Mouse (Mus musculus) left cerebral cortex, adult 2 months (tissue): ENCODE data around the gene Atf6b. TPM values are rescaled to one million over a fixed set of nuclear protein-coding genes. Genes with fewer than 3 reads are reported as not detected.

Experiments
- DNase-seq, 2 experiments: peaks; one replicate each; pipeline ENCODE4 v3.0.0; 2021 to 2022; ENCODE audit warnings: low spot score in 2 of 2, mixed read lengths in 1 of 2; ENCODE audit errors: extremely low spot score in 1 of 2
- H3K27ac ChIP-seq: fragments of 200-600 bp; 2 replicates; pipeline ENCODE4 v1.8.1; 2022
- H3K4me3 ChIP-seq: fragments of 200-600 bp; 2 replicates; pipeline ENCODE4 v1.8.1; 2022
- CTCF ChIP-seq: fragments of 200-600 bp; IDR thresholded peaks from 2 replicates; pipeline ENCODE4 v1.8.1; 2022; ENCODE audit warnings: antibody characterized with exemption, mild to moderate bottlenecking, moderate library complexity
- intact Hi-C: fragments of 180-260 bp; cut with DNase I; formaldehyde crosslinking; loops from one replicate; pipeline ENCODE4 v1.15.1; 2025
- total RNA-seq, 2 experiments: library from RNA; stranded (reverse); gene quantifications; 2 replicates each; pipeline ENCODE4 v1.2.3; 2021

Gene Atf6b
- total RNA-seq, 2 experiments from 2014 or later = 64.3 to 66.4 TPM

DNA sequence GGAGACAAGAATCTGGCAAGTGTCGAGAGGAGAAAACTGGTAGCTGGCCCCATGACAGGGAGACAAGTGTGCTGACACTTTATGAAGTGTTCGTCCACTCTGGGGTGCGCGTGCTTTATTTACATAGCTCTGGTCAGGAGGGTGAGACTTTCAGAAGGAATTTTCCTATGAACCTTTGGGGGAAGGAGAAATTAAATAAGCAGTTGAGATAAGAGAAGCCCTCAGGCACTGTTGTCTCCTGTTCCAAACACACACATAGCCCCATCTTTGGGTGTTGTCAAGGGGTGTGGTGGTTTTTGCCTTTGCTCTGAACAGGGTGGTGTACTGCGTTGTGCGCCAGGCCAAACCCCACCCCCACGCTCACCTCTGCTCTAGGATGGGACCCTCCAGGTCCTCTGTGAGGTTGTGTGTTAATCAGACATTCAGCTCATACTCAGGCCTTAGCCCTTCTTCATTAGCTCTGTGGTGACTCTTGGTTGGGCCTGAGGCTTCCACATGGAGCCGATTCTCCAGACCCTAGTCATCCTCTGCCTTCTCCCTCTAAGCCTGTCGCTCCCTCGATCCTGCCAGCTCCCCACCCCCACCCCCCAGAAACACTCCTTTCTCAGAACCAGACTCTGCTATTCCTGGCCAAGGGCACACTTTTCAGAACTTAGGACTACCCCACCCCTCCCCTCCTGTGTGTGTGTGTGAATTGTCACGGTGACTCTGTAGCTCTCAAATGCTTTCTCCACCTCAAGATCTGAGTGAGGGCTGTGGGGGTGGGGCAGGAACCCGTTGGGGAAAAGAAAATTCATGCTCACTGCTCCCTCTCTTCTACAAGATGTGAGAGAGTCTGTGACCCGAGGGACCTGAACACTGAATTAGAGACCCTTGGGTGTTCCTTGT, 28.5 kb downstream of the Atf6b start:
- Histone ChIP-seq H3K4me3 (no peak overlapping the region), H3K27ac (no peak overlapping the region)
- intact Hi-C loops = no loop called here
- no peak for DNase-seq
- no peak for TF ChIP-seq CTCF

DNA sequence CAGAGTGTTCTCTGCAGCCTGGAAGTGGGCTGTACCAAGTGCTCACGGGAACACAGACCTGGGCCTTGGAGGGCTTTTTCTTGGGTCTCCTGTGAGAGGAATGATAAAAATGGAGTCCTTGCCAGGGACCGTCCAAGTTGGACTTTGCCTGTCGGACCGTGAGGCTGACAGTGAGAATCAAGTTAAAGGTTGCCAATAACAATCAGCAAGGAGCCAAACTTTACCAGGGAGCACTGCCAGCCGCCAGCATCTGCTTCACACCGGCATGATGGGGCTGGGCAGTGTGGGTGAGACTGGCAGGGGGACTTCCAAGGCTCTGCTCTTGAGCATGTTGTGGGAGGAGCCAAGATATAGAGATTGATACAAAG, 29.1 kb downstream of the Atf6b start:
- Histone ChIP-seq H3K4me3 (no peak overlapping the region), H3K27ac (no peak overlapping the region)
- no peak for TF ChIP-seq CTCF
- no peak for DNase-seq
- intact Hi-C loops = no loop called here

DNA sequence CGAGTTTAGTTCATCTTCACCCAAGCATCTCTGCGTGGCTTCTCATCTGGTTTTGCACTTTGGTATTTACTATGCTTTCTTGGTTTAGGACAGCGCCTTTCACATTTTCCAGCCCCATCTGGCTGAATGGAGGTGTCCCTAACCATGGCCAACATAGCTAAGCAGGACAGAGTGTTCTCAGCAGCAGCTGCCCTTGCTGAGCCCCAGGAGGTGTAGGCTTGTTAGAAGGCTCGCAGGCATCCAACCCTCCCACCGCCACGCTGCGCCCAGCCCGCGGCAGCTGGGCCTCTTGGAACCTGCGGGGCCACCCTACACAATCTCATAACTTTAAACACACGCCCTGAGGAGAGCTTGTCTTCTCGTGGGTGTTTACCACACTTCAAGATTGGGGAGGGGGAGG, 29.7 kb downstream of the Atf6b start:
- Histone ChIP-seq H3K27ac (no peak overlapping the region), H3K4me3 (no peak overlapping the region)
- TF ChIP-seq CTCF = no peak
- intact Hi-C loops = no loop called here
- no peak for DNase-seq

DNA sequence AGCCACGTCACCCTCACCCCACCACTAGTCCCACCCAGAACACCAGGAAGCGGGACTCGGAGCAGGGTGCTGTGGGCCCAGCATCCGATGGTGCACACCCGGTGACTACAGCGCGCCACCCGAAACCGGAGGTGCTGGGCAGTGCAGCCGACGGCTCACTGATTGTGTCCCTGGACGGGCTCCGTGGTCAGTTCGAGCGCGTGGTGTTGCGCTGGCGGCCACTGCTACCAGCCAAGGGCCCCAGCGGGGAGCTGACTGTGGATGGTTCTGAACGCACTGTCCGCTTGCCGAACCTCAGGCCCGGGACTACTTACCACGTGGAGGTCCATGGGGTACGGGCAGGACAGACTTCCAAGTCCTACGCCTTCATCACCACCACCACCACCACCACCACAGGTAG, 33.2 kb downstream of the Atf6b start:
- H3K4me3 ChIP-seq = no peak overlapping the region
- no peak overlapping the region for H3K27ac ChIP-seq
- intact Hi-C loops = no loop called here
- no peak for TF ChIP-seq CTCF
- no peak for DNase-seq

DNA sequence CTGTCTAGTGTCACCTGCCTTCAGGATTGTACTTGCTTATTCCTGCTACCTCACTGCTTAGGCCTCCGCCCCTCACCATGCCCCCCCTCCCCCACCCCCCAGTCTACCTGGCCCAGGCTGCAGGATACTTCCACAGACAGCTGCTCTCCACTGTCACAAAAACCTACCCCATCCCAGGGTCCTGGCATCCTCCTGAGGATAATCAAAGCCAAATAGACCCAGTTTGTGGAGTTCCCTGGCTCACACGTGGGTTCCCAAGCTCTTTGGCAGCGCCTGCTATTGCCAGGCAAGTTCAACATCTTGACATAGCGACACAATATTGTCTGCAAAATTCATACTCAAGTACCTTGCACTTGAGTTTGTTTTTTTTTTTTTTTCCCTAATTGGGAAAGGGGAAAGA, 33.7 kb downstream of the Atf6b start:
- no peak overlapping the region for H3K4me3 ChIP-seq
- TF ChIP-seq CTCF = no peak
- intact Hi-C loops = no loop called here
- DNase-seq = no peak
- H3K27ac ChIP-seq = no peak overlapping the region

DNA sequence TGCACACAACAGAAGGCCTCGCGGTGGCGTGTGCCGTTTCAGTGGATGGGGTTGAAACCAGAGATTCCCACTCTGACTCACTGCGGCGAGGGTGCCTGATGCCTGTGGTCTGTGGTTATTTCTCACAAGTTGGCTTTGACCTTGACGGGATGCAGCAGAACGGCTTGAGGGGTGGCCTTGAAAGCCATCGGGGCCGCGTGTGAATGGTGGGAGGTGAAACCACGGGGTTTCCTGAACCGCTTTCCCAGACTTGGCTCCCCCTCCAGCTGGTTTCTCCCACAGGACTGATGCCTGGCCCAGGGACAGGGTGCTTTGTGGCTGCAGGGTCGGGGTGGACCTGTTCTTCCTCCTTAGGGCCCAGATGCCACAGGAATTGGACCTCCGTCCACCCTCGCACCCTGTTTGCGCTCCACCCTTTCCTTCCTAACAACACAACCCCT, 34.2 kb downstream of the Atf6b start:
- Histone ChIP-seq H3K27ac (no peak overlapping the region), H3K4me3 (no peak overlapping the region)
- no peak for DNase-seq
- TF ChIP-seq CTCF = no peak
- intact Hi-C loops = no loop called here

DNA sequence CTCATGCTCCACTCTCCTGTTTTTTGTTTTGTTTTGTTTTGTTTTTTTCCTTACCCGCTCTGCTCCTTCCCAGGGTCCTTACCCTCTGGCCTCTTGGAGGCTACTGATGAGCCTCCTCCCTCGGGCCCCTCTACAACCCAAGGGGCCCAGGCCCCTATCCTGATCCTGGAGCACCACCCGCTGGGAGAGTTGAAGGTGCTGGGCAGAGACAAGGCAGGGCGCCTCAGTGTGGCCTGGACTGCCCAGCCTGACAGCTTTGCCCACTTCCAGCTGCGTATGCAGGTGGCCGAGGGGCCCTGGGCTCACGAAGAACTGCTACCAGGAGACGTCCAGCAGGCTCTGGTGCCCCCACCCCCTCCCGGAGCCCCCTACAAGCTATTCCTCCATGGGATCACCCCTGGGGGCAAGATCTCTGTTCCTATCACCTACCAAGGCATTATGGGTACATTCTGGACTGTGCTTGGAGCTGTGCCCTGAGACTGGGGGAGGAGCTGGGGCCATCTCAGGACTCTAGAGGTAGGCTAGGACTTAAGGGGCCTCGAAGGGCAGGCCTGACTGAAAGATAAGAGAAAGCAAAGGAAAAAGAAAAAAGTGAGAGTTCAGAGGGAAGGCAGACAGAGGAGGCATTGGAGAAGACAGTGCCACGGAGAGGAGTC, 35.1 kb downstream of the Atf6b start:
- no peak for DNase-seq
- intact Hi-C loops = no loop called here
- no peak; the same call in 1 of the 2 replicates for TF ChIP-seq CTCF
- Histone ChIP-seq H3K4me3 (no peak overlapping the region), H3K27ac (no peak overlapping the region)

DNA sequence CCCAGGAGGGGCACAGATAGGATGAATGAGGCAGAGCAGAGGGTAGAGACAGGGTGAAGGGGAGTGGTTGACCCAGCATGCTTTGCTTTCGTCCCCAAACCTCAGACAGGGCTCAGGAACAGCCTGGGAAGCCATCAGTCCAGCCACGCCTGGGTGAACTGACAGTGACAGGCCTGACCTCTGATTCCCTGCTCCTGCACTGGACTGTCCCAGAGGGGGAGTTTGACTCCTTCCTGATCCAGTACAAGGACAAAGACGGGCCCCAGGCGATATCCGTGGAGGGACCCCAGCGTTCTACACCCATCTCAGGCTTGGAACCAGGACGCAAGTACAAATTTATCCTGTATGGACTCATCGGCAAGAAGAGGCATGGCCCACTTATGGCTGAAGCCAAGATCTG, 36.2 kb downstream of the Atf6b start:
- no peak overlapping the region for H3K27ac ChIP-seq
- no peak overlapping the region for H3K4me3 ChIP-seq
- no peak for TF ChIP-seq CTCF
- intact Hi-C loops = no loop called here
- DNase-seq = no peak

DNA sequence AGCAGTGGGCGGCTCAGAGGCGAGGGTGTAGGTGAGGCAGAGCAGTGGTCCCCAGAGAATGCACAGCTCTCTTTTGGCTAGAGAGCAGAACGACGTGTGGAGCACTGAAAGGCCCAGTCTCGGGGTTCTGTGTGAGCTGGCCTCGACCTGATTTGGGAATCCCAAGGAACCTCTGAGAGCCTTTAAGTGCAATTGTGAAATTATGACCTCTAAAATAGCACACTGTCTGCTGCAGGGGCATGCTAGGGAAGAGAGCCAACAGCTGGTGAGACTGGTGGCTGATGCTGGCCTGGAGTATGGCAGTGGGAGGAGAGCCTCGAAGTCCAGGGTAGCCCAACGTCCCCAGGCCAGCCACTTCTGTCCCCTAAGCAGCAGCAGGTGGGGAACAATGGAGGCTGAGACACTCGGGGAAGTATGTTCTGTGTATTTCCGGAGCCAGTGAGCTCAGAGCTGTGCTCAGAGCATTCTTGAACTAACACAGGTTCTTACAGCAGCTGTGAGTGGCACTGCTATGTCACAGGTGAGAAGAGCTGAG, 36.8 kb downstream of the Atf6b start:
- intact Hi-C loops = no loop called here
- no peak for TF ChIP-seq CTCF
- Histone ChIP-seq H3K27ac (no peak overlapping the region), H3K4me3 (no peak overlapping the region)
- no peak for DNase-seq

DNA sequence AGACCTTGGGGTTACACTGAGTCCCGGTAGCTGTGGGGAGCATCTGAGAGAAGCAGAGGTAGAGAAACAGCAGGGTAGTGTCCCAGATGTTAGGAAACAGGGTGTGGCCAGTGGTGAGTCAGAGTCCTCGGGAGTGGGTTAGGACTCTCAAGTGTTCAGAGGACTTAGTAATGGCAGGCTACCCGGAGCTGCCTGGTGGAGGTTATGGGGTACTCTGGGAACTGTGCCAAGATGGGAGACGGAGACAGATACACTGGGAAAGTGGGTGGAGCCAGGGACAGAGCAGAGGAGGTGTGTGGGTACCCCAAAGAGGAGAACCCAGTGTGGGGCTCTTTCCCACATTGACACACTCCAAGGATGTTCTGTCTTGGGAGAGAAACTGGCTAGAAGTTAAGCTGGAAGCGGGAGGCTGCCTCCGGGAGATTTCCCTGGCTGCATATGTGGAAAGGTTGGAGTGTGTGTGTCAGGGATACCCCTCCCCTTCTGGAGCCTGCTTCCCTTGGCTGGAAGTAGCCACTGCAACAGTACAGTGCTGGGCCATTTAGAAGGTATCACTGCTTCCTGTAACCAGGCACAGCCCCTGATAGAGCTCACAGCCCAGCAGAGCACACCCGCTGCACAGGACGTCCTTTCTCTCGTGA, 37.4 kb downstream of the Atf6b start:
- intact Hi-C loops = no loop called here
- Histone ChIP-seq H3K4me3 (no peak overlapping the region), H3K27ac (no peak overlapping the region)
- no peak for DNase-seq
- no peak for TF ChIP-seq CTCF

DNA sequence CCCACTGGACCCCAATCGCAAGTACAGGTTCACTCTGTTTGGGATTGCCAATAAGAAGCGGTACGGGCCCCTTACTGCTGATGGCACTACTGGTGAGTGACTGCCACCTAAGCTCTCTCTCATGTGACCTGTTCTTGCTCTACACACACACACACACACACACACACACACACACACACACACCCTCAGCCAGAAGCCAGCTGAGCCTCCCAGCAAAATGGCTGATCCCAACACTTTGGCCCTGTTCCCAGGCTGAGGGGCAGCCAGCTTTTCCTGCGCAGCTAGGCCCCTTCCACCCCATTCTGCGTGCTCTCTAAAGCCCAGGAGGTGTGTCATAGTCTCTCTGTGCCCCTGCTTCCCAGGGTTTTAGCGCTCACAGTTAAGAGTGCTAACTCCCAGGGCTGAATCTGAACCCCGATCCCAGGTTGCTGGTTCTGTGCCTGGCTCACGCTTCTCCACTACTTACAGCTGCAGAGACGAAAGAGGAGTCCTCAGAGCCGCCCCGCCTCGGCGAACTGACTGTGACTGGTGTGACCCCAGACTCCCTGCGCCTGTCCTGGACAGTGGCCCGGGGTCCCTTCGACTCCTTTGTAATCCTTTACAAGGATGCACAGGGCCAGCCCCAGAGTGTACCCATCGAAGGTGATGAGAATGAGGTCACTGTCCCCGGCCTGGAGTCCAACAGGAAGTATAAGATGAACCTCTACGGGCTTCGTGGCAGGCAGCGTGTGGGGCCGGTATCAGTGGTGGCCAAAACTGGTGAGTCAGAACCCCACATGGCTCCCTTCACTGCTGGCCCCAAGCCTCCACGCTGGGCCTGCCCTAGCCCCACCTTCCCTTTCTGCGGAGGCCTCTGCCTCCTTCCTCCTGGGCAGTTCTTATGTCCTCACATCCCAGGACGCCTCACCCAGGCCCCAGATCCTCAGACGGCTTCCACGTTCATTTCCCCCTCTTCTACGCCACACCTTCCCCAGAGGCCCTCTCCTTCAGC, 38.5 kb downstream of the Atf6b start:
- DNase-seq = no peak
- no peak for TF ChIP-seq CTCF
- H3K4me3 ChIP-seq = no peak overlapping the region
- no peak overlapping the region for H3K27ac ChIP-seq
- intact Hi-C loops = no loop called here
